Mouse (Mus musculus): ENCODE results near the gene Tnfrsf13c.
"Not testable (repeated sequence)": the region's sequence is repeated elsewhere in the genome, so short reads cannot be mapped to it uniquely, and the experiment has no call there.

Tnfrsf13c gene

GRCm38 (mm10) chr15:82223657-82224601 lies at the start of gene Tnfrsf13c:
Tnfrsf13c (minus strand) TSS chr15:82224369.
- in situ Hi-C loops (cut with MboI, MseI): no loop called here

GRCm38 (mm10) chr15:82272295-82272694 lies 48.1 kb upstream of the Tnfrsf13c start:
- in situ Hi-C loops (cut with MboI, MseI): no loop called here

GRCm38 (mm10) chr15:82271201-82271600 lies 47.0 kb upstream of the Tnfrsf13c start:
- in situ Hi-C loops (cut with MboI, MseI): no loop called here

- in situ Hi-C loops (cut with MboI, MseI): no loop called here
Measured at GRCm38 (mm10) chr15:82268783-82269182, 44.6 kb upstream of the Tnfrsf13c start.

GRCm38 (mm10) chr15:82268185-82268584 lies 44.0 kb upstream of the Tnfrsf13c start:
- in situ Hi-C loops (cut with MboI, MseI): no loop called here

GRCm38 (mm10) chr15:82266356-82266755 lies 42.2 kb upstream of the Tnfrsf13c start:
- in situ Hi-C loops (cut with MboI, MseI): no loop called here

- in situ Hi-C loops (cut with MboI, MseI): no loop called here
Measured at GRCm38 (mm10) chr15:82259510-82259909, 35.3 kb upstream of the Tnfrsf13c start.

- in situ Hi-C loops (cut with MboI, MseI): no loop called here
Measured at GRCm38 (mm10) chr15:82255944-82256383, 31.8 kb upstream of the Tnfrsf13c start.

GRCm38 (mm10) chr15:82255248-82255647 lies 31.1 kb upstream of the Tnfrsf13c start:
- in situ Hi-C loops (cut with MboI, MseI): no loop called here

- in situ Hi-C loops (cut with MboI, MseI): no loop called here
Measured at GRCm38 (mm10) chr15:82252097-82252496, 27.9 kb upstream of the Tnfrsf13c start, which contains the start of gene 1500009C09Rik. 1500009C09Rik (plus strand) TSS chr15:82252397.

- in situ Hi-C loops (cut with MboI, MseI): no loop called here
Measured at GRCm38 (mm10) chr15:82251579-82251978, 27.4 kb upstream of the Tnfrsf13c start.

GRCm38 (mm10) chr15:82247131-82247776 lies 23.1 kb upstream of the Tnfrsf13c start:
- in situ Hi-C loops (cut with MboI, MseI): no loop called here

GRCm38 (mm10) chr15:82244805-82245161 lies 20.6 kb upstream of the Tnfrsf13c start:
- in situ Hi-C loops (cut with MboI, MseI): not testable (repeated sequence)

GRCm38 (mm10) chr15:82244115-82244804 lies 20.1 kb upstream of the Tnfrsf13c start, which contains the start of gene Cenpm:
Cenpm (minus strand) TSS chr15:82244748.
- in situ Hi-C loops (cut with MboI, MseI): no loop called here

GRCm38 (mm10) chr15:82243742-82244114 lies 19.6 kb upstream of the Tnfrsf13c start:
- in situ Hi-C loops (cut with MboI, MseI): no loop called here

GRCm38 (mm10) chr15:82243311-82243710 lies 19.1 kb upstream of the Tnfrsf13c start:
- in situ Hi-C loops (cut with MboI, MseI): no loop called here

GRCm38 (mm10) chr15:82236565-82236964 lies 12.4 kb upstream of the Tnfrsf13c start:
- in situ Hi-C loops (cut with MboI, MseI): loop anchor here (5.0 kb wide), 1 partner anchor 104 kb away; no protein-coding TSS in a partner anchor

- in situ Hi-C loops (cut with MboI, MseI): loop anchor here (5.0 kb wide), 1 partner anchor 103 kb away; no protein-coding TSS in a partner anchor
Measured at GRCm38 (mm10) chr15:82235661-82236060, 11.5 kb upstream of the Tnfrsf13c start.

- in situ Hi-C loops (cut with MboI, MseI): no loop called here
Measured at GRCm38 (mm10) chr15:82232651-82233050, 8.5 kb upstream of the Tnfrsf13c start.

GRCm38 (mm10) chr15:82231591-82232378 lies 7.6 kb upstream of the Tnfrsf13c start:
- in situ Hi-C loops (cut with MboI, MseI): no loop called here

GRCm38 (mm10) chr15:82231100-82231499 lies 6.9 kb upstream of the Tnfrsf13c start:
- in situ Hi-C loops (cut with MboI, MseI): no loop called here

All from regulatory T cell (primary cell).